Mouse (Mus musculus): ENCODE measurements around the gene Cabp1. TPM values are rescaled to one million over a fixed set of nuclear protein-coding genes. Genes with fewer than 3 reads are reported as not detected.
A peak's percentile ranks its signal among the peaks of the same experiment; 100 is the strongest.

Gene Cabp1
- total and polyA plus RNA-seq, 3 experiments, result 0.35 to 1.7 TPM; not detected in 1

DNA sequence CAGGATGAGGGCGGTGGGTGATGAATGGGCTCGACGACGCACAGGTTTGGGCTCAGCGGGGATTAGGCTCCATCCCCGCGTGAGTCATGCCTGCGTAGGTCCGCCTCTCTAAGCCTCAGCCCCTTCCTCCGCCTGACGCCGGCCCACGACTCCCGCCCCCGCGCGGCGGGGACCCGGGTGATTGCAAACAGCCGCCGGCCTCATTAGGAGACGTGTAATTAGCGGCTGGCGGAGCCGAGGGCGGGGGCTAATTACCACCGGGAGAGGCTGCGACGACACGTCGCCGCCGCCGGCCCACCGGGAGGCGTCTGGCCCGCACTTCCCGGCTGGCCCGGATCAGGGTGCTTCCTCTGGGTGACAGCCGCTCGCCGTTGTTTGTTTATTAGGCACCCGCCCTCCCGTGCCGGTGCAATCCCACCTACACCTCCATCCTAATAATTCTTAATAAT is 41.2 kb upstream of the Cabp1 start:
- Histone ChIP-seq H3K9me3 (replicated peaks; ENCODE audit: insufficient read depth, low read length) (no peaks in the 10 kb centered on the region), H3K4me1 (ENCODE audit: control insufficient read depth in 1 of 2, insufficient read depth in 2 of 2, low read length in 2 of 2) (peaks cover 3 to 17% of the 10 kb centered on the region in 2 experiments; a peak in 2 of 4 replicates), H3K4me3 (ENCODE audit: control insufficient read depth in 1 of 2, insufficient read depth in 1 of 2, low read depth in 2 of 2, low read length in 2 of 2) (peak overlapping the region; percentile 75 to 80), H3K27me3 (ENCODE audit: control insufficient read depth in 1 of 2, insufficient read depth in 2 of 2, low read length in 2 of 2) (no peaks in the 10 kb centered on the region), H3K9ac (ENCODE audit: control insufficient read depth, low read depth, low read length, poor library complexity, severe bottlenecking) (peak overlapping the region; percentile 72), H3K27ac (ENCODE audit: control insufficient read depth, low read depth, low read length) (peak overlapping the region; percentile 58), H3K79me2 (ENCODE audit: control insufficient read depth, insufficient read depth, low read length, poor library complexity) (peaks cover 9% of the 10 kb centered on the region), H3K36me3 (ENCODE audit: control insufficient read depth in 1 of 2, insufficient read depth in 2 of 2, low read length in 2 of 2) (peaks cover 0 to 13% of the 10 kb centered on the region in 2 experiments)
- DNase-seq (ENCODE audit: low read depth, low spot score), result peak; percentile 70
- 0 out of 2 replicates have a peak, but pooled peaks have one; percentile 46 for TF ChIP-seq UBTF (IDR thresholded peaks at IDR 0.05; ENCODE audit: borderline replicate concordance, insufficient read depth, low read depth, low read length)
- 0 out of 2 replicates have a peak, but pooled peaks have one; percentile 21 for TF ChIP-seq TCF12 (IDR thresholded peaks at IDR 0.05; ENCODE audit: low read depth, low read length)
- TF ChIP-seq RAD21 (IDR thresholded peaks at IDR 0.05; ENCODE audit: low read depth, low read length), result no peak
- no peak for TF ChIP-seq MEF2A (IDR thresholded peaks at IDR 0.05; ENCODE audit: extremely low read depth, insufficient replicate concordance, low read depth, low read length, poor library complexity, severe bottlenecking)
- TF ChIP-seq JUND (IDR thresholded peaks at IDR 0.05; ENCODE audit: low read depth, low read length), result no peak
- TF ChIP-seq SMC3 (IDR thresholded peaks at IDR 0.05; ENCODE audit: low read depth, low read length), result peak; percentile 21; the same call in 1 of the 2 replicates
- no peak for TF ChIP-seq ZMIZ1 (IDR thresholded peaks at IDR 0.05; ENCODE audit: low read depth, low read length)
- TF ChIP-seq KAT2A (conservative IDR thresholded peaks at IDR 0.05; ENCODE audit: low read depth, low read length), result no peak
- no peak for TF ChIP-seq TBP (IDR thresholded peaks at IDR 0.05; ENCODE audit: low read depth, low read length)
- TF ChIP-seq CHD2 (IDR thresholded peaks at IDR 0.05; ENCODE audit: low read length), result no peak
- no peak for TF ChIP-seq MAZ (IDR thresholded peaks at IDR 0.05; ENCODE audit: low read depth, low read length)
- no peak for TF ChIP-seq CTCF (IDR thresholded peaks at IDR 0.05 in 2 of 3, conservative IDR thresholded peaks at IDR 0.05 in 1 of 3; ENCODE audit: control insufficient read depth in 1 of 3, insufficient read depth in 1 of 3, low read depth in 2 of 3, low read length in 3 of 3, poor library complexity in 1 of 3, severe bottlenecking in 1 of 3)
- no peak for TF ChIP-seq GABPA (IDR thresholded peaks at IDR 0.05; ENCODE audit: low read depth, low read length)
- no peak for TF ChIP-seq RCOR1 (IDR thresholded peaks at IDR 0.05; ENCODE audit: low read depth, low read length)
- no peak for TF ChIP-seq BHLHE40 (IDR thresholded peaks at IDR 0.05; ENCODE audit: borderline replicate concordance, low read depth, low read length)
- no peak for TF ChIP-seq ETS1 (IDR thresholded peaks at IDR 0.05; ENCODE audit: low read depth, low read length)
- TF ChIP-seq EP300 (IDR thresholded peaks at IDR 0.05; ENCODE audit: low read depth in 1 of 2, low read length in 2 of 2), result 0 out of 4 replicates have a peak, but pooled peaks of 1 of the 2 experiments have one; percentile 10

DNA sequence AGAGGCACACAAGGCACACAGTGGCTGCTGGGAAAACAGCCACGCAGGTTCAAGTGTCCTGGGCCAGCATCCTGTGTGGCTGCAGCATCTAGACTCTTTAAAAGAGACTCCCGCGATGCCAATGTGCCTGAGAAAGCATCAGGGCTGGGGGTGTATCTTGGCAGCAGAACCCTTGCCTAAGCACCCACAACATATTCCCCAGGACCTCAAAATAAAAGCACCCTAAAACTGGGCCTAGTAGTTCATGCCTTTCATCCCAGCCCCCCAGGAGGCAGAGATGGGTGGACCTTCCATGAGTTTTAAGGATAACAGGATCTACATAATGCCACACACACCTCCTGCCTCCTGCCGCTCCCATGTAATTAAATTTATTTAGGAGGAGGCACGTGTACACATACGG is 40.3 kb upstream of the Cabp1 start:
- no peak overlapping the region for H3K27ac ChIP-seq (ENCODE audit: control insufficient read depth, low read depth, low read length)
- TF ChIP-seq MAZ (IDR thresholded peaks at IDR 0.05; ENCODE audit: low read depth, low read length) (no peak), SMC3 (IDR thresholded peaks at IDR 0.05; ENCODE audit: low read depth, low read length) (no peak), POLR2AphosphoS5 (IDR thresholded peaks at IDR 0.05; ENCODE audit: borderline replicate concordance, low read depth, low read length) (no peak), GABPA (IDR thresholded peaks at IDR 0.05; ENCODE audit: low read depth, low read length) (no peak), KAT2A (conservative IDR thresholded peaks at IDR 0.05; ENCODE audit: low read depth, low read length) (no peak), TAL1 (IDR thresholded peaks at IDR 0.05; ENCODE audit: low read length) (no peak), E2F4 (IDR thresholded peaks at IDR 0.05; ENCODE audit: borderline replicate concordance, low read depth, low read length) (no peak), SIN3A (IDR thresholded peaks at IDR 0.05; ENCODE audit: low read length) (no peak), NELFE (IDR thresholded peaks at IDR 0.05; ENCODE audit: low read depth, low read length) (no peak), USF1 (IDR thresholded peaks at IDR 0.05; ENCODE audit: low read depth, low read length) (no peak), EP300 (IDR thresholded peaks at IDR 0.05; ENCODE audit: low read depth in 1 of 2, low read length in 2 of 2) (no peak), TCF12 (IDR thresholded peaks at IDR 0.05; ENCODE audit: low read depth, low read length) (no peak), POLR2A (IDR thresholded peaks at IDR 0.05; ENCODE audit: control insufficient read depth in 1 of 2, insufficient read depth in 1 of 2, low read depth in 1 of 2, low read length in 2 of 2, poor library complexity in 1 of 2) (no peak)
- H3K9me3 ChIP-seq (replicated peaks; ENCODE audit: insufficient read depth, low read length), result no peaks in the 10 kb centered on the region
- no peak overlapping the region; the same call in 1 of the 2 replicates for H3K9ac ChIP-seq (ENCODE audit: control insufficient read depth, low read depth, low read length, poor library complexity, severe bottlenecking)
- no peaks in the 10 kb centered on the region for H3K27me3 ChIP-seq (ENCODE audit: control insufficient read depth in 1 of 2, insufficient read depth in 2 of 2, low read length in 2 of 2)
- no peak for DNase-seq (ENCODE audit: low read depth, low spot score)
- H3K4me1 ChIP-seq (ENCODE audit: control insufficient read depth in 1 of 2, insufficient read depth in 2 of 2, low read length in 2 of 2), result peaks cover 3 to 17% of the 10 kb centered on the region in 2 experiments; a peak in 2 of 4 replicates
- peaks cover 9% of the 10 kb centered on the region for H3K79me2 ChIP-seq (ENCODE audit: control insufficient read depth, insufficient read depth, low read length, poor library complexity)
- H3K4me3 ChIP-seq (ENCODE audit: control insufficient read depth in 1 of 2, insufficient read depth in 1 of 2, low read depth in 2 of 2, low read length in 2 of 2), result no peak overlapping the region
- H3K36me3 ChIP-seq (ENCODE audit: control insufficient read depth in 1 of 2, insufficient read depth in 2 of 2, low read length in 2 of 2), result peaks cover 0 to 13% of the 10 kb centered on the region in 2 experiments; a peak in 3 of 4 replicates

Measured in MEL (cell line).